Mouse (Mus musculus) hindbrain, embryonic 14.5 days (tissue): ENCODE data around the gene Prss40. TPM values are rescaled to one million over a fixed set of nuclear protein-coding genes. Genes with fewer than 3 reads are reported as not detected.
A peak's percentile ranks its signal among the peaks of the same experiment; 100 is the strongest.
"Not testable (repeated sequence)": the region's sequence is repeated elsewhere in the genome, so short reads cannot be mapped to it uniquely, and the experiment has no call there.

ENCODE experiments used
- ATAC-seq: fragments of 200-750 bp; cut with Nextera tagmentation; 2 replicates; pipeline ENCODE4 v1.8.0; 2017; ENCODE audit warnings: moderate number of reproducible peaks, mild to moderate bottlenecking, moderate TSS enrichment, moderate library complexity; ENCODE audit not compliant: low FRiP score
- DNase-seq: peaks from one replicate; pipeline ENCODE4 v3.0.0-alpha.2; 2015; ENCODE audit warnings: low spot score
- H3K27ac ChIP-seq: fragments of 300-500 bp; sonication (generic); 2 replicates; pipeline ENCODE4 v1.5.1; 2014; ENCODE audit warnings: mild to moderate bottlenecking, moderate library complexity
- H3K27me3 ChIP-seq: fragments of 300-500 bp; sonication (generic); 2 replicates; pipeline ENCODE4 v1.6.1; 2014; ENCODE audit warnings: mild to moderate bottlenecking, low read length, mixed read lengths; ENCODE audit not compliant: control insufficient read depth, insufficient read depth
- H3K36me3 ChIP-seq: fragments of 300-500 bp; sonication (generic); replicated peaks from 2 replicates; pipeline ENCODE4 v1.6.1; 2014; ENCODE audit not compliant: control insufficient read depth, insufficient read depth
- H3K4me1 ChIP-seq: fragments of 300-500 bp; sonication (generic); replicated peaks from 2 replicates; pipeline ENCODE4 v1.6.1; 2014; ENCODE audit warnings: antibody characterized with exemption, low read length, mixed read lengths; ENCODE audit not compliant: control insufficient read depth, insufficient read depth
- H3K4me2 ChIP-seq: fragments of 300-500 bp; sonication (generic); replicated peaks from 2 replicates; pipeline ENCODE4 v1.6.1; 2014; ENCODE audit warnings: mild to moderate bottlenecking, moderate library complexity
- H3K4me3 ChIP-seq: fragments of 300-500 bp; sonication (generic); replicated peaks from 2 replicates; pipeline ENCODE4 v1.5.1; 2014; ENCODE audit warnings: mild to moderate bottlenecking, low read length
- H3K9ac ChIP-seq: fragments of 300-500 bp; sonication (generic); 2 replicates; pipeline ENCODE4 v1.6.1; 2014
- H3K9me3 ChIP-seq: fragments of 300-500 bp; sonication (generic); 2 replicates; pipeline ENCODE4 v1.6.1; 2016; ENCODE audit warnings: low read length; ENCODE audit not compliant: control insufficient read depth
- whole genome bisulfite sequencing: fragments of 180-500 bp; shearing (Covaris S2); extraction: QIAGEN DNeasy Blood & Tissue Kit; methylation state at CpG from one replicate; pipeline ENCODE4 v1.1.7; 2014; 5-methylcytosine and 5-hydroxymethylcytosine counted together
- polyA plus RNA-seq: library from polyadenylated mRNA; unstranded; fragments of >200 nt; fragmentation: Nextera tagmentation; extraction: Ambion mirVana; gene quantifications from 2 replicates; pipeline ENCODE4 v1.2.1, GENCODE M21; 2014

Prss40 gene
- polyA plus RNA-seq, 1 experiment from 2014 or later, result not detected

GRCm38 (mm10) chr1:34536767-34537485, 23.8 kb downstream of the Prss40 start:
- Histone ChIP-seq H3K4me3 (peak overlapping the region; percentile 17), H3K27me3 (peaks cover 32% of the 10 kb centered on the region), H3K4me2 (peak overlapping the region; percentile 47), H3K27ac (no peak overlapping the region), H3K9me3 (no peaks in the 10 kb centered on the region), H3K36me3 (no peaks in the 10 kb centered on the region), H3K9ac (no peak overlapping the region), H3K4me1 (peaks cover 12% of the 10 kb centered on the region; the same call in 1 of the 2 replicates)
- 5% methylated on average over 16 of the region's 16 CpGs for WGBS
- ATAC-seq, result no peak
- no peak for DNase-seq

- Histone ChIP-seq H3K27ac (no peak overlapping the region), H3K4me2 (peak overlapping the region; percentile 47), H3K9ac (no peak overlapping the region), H3K4me1 (peaks cover 12% of the 10 kb centered on the region; the same call in 1 of the 2 replicates), H3K4me3 (peak overlapping the region; percentile 17; the same call in 1 of the 2 replicates), H3K27me3 (peaks cover 32% of the 10 kb centered on the region), H3K9me3 (no peaks in the 10 kb centered on the region), H3K36me3 (no peaks in the 10 kb centered on the region)
- ATAC-seq (no peak), DNase-seq (no peak)
- 3% methylated on average over 14 of the region's 14 CpGs for WGBS
These were observed 24.4 kb downstream of the Prss40 start for GRCm38 (mm10) chr1:34536291-34536766.

GRCm38 (mm10) chr1:34535043-34535698, 25.6 kb downstream of the Prss40 start, which contains the start of gene Cfc1:
Gene Cfc1 (plus strand): TSS chr1:34535648.
- ATAC-seq, H3K9ac ChIP-seq, H3K27ac ChIP-seq, DNase-seq, H3K9me3 ChIP-seq, H3K36me3 ChIP-seq: not testable (repeated sequence)
- Histone ChIP-seq H3K4me2 (peak within 1 kb of the TSS; percentile 47), H3K4me3 (peak within 1 kb of the TSS; percentile 17; the same call in 1 of the 2 replicates), H3K27me3 (peaks cover 32% of the 10 kb centered on the region), H3K4me1 (peaks cover 12% of the 10 kb centered on the region; the same call in 1 of the 2 replicates)
- 29% methylated on average over 7 of the region's 7 CpGs for WGBS

GRCm38 (mm10) chr1:34534574-34534973, 26.2 kb downstream of the Prss40 start:
- not testable (repeated sequence) for H3K36me3 ChIP-seq, ATAC-seq, H3K9ac ChIP-seq, H3K4me3 ChIP-seq, H3K9me3 ChIP-seq, DNase-seq, H3K4me2 ChIP-seq, H3K27ac ChIP-seq
- Histone ChIP-seq H3K4me1 (peaks cover 12% of the 10 kb centered on the region; the same call in 1 of the 2 replicates), H3K27me3 (peaks cover 32% of the 10 kb centered on the region)
- WGBS, result 58% methylated on average over 3 of the region's 3 CpGs

GRCm38 (mm10) chr1:34523647-34524046, 37.1 kb downstream of the Prss40 start:
- no peaks in the 10 kb centered on the region for H3K4me1 ChIP-seq
- H3K27ac ChIP-seq, result no peak overlapping the region
- ATAC-seq (no peak), DNase-seq (no peak)
- H3K9me3 ChIP-seq, result no peaks in the 10 kb centered on the region
- H3K27me3 ChIP-seq, result no peaks in the 10 kb centered on the region
- no peaks in the 10 kb centered on the region for H3K36me3 ChIP-seq
- H3K4me3 ChIP-seq, result no peak overlapping the region
- no peak overlapping the region for H3K4me2 ChIP-seq
- 82% methylated on average over 3 of the region's 3 CpGs for WGBS
- no peak overlapping the region for H3K9ac ChIP-seq

- H3K36me3 ChIP-seq, result no peaks in the 10 kb centered on the region
- no peaks in the 10 kb centered on the region for H3K27me3 ChIP-seq
- H3K4me1 ChIP-seq, result no peaks in the 10 kb centered on the region
- DNase-seq (no peak), ATAC-seq (no peak)
- no peak overlapping the region for H3K4me3 ChIP-seq
- no peak overlapping the region for H3K4me2 ChIP-seq
- H3K9me3 ChIP-seq, result no peaks in the 10 kb centered on the region
- H3K9ac ChIP-seq, result no peak overlapping the region
- 88% methylated on average over 3 of the region's 3 CpGs for WGBS
- H3K27ac ChIP-seq, result no peak overlapping the region
These were observed 37.9 kb downstream of the Prss40 start for GRCm38 (mm10) chr1:34522850-34523244.

GRCm38 (mm10) chr1:34522205-34522849, 38.4 kb downstream of the Prss40 start:
- no peak for ATAC-seq
- H3K9me3 ChIP-seq, result no peaks in the 10 kb centered on the region
- no peak overlapping the region for H3K27ac ChIP-seq
- H3K4me2 ChIP-seq, result no peak overlapping the region
- no peaks in the 10 kb centered on the region for H3K36me3 ChIP-seq
- H3K9ac ChIP-seq, result no peak overlapping the region
- H3K4me1 ChIP-seq, result no peaks in the 10 kb centered on the region
- DNase-seq, result no peak
- WGBS, result 89% methylated on average over 6 of the region's 6 CpGs
- H3K27me3 ChIP-seq, result no peaks in the 10 kb centered on the region
- no peak overlapping the region for H3K4me3 ChIP-seq

GRCm38 (mm10) chr1:34518259-34518658, 42.5 kb downstream of the Prss40 start:
- ATAC-seq (no peak), DNase-seq (no peak)
- no peak overlapping the region for H3K9ac ChIP-seq
- H3K36me3 ChIP-seq, result no peaks in the 10 kb centered on the region
- no peak overlapping the region for H3K4me3 ChIP-seq
- H3K9me3 ChIP-seq, result no peaks in the 10 kb centered on the region
- no peaks in the 10 kb centered on the region for H3K4me1 ChIP-seq
- WGBS, result 85% methylated on average over 1 of the region's 1 CpGs
- no peak overlapping the region for H3K27ac ChIP-seq
- H3K27me3 ChIP-seq, result no peaks in the 10 kb centered on the region
- no peak overlapping the region for H3K4me2 ChIP-seq

- not testable (repeated sequence) for H3K4me3 ChIP-seq, H3K36me3 ChIP-seq, H3K4me1 ChIP-seq, H3K9ac ChIP-seq, H3K27me3 ChIP-seq, H3K4me2 ChIP-seq, H3K9me3 ChIP-seq, DNase-seq, ATAC-seq, H3K27ac ChIP-seq
- 66% methylated on average over 1 of the region's 1 CpGs for WGBS
These were observed 42.9 kb downstream of the Prss40 start for GRCm38 (mm10) chr1:34517797-34518196.
